Mouse (Mus musculus): ENCODE results near the gene Olfr816. TPM values are rescaled to one million over a fixed set of nuclear protein-coding genes. Genes with fewer than 3 reads are reported as not detected.
"Not testable (repeated sequence)": the region's sequence is repeated elsewhere in the genome, so short reads cannot be mapped to it uniquely, and the experiment has no call there.

Olfr816 gene
- not detected for total RNA-seq (2021)
- long read RNA-seq, experiment 1 = 0 reads
- long read RNA-seq, experiment 2 = 0 reads

DNA sequence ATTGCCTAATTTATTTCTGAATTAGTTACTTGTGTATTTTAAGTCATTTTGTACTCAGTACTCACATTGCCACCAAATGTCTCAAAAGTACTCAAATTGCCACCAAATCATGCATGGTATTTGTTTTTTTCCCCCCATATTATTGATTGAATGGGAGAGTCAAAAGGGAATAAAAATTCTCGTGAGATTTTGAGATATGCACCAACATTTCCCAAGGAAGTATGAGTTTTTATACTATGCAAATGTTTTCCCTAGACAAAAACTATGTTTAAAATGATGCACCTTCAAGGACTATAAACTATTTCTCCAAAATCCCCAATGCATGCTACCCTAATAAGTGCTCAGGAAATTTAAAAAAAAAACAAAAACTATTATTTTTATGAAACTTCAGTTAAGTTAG is at the start of gene Olfr816:
TSS of gene Olfr816 (minus strand) at position 101 of the 400 bp plus-strand sequence.
- no peak for DNase-seq (ENCODE audit: low spot score in 2 of 2)

DNA sequence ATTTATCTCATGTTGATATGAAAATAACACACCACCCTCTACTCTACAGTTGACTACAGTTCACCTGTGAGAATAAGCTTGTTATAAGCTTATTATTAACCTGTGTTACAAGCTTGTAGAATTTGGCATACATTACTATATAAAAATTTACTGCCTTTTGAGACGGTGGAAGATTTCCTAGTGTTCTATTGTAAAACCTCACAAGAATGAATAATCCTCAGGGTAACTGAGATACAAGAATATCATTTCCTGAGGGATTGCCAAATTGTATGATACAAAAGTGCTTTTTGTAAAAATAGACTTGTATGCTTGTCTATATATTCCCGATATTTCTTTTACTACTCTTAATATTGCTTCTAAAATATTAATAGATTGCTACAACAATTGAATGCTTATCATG is 33.6 kb upstream of the Olfr816 start, which contains the start of gene Olfr818:
TSS of gene Olfr818 (minus strand) at position 101 of the 400 bp plus-strand sequence.
- no peak for DNase-seq (ENCODE audit: low spot score in 2 of 2)

DNA sequence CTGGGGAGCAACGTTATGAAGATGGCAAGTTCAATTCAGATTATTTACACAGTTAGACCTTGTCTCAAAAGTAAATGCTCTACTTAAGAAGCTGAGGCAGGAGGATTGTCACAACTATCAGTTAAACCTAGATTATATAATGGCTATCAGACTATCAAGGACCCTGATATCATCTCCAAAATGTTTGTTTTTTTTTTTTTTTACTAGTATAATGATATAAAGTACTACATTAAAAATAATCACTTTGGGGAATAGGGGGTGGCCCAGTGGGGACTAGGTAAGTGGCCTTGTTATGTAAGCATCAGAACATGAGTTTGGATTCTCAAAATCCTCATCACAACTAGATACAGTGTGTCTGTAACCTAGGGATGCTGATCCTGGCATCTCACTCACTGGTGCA is 9.6 kb downstream of the Olfr816 start, which contains the start of gene Olfr815:
TSS of gene Olfr815 (minus strand) at position 101 of the 400 bp plus-strand sequence.
- DNase-seq (ENCODE audit: low spot score in 2 of 2) = not testable (repeated sequence)

DNA sequence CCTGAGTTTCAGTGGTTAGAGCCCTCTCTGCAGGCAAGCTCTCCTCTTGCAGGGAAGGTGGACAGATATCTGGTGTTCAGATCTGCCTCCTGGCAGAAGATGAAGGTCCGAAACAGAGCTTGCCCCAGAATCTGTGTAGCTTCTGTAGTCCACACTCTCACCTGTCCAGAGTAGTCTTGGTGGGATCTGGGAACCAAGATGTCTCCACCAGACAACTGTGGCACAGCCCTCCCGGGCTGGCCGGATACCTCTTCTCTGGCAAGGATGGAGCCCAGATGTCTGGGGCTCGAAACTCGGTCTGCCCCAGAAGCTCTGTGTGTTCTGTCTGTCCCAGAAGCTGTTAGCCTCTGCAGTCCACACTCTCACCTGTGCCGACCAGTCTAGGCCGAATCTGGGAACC is 29.5 kb downstream of the Olfr816 start:
- DNase-seq (ENCODE audit: low spot score in 2 of 2) = no peak

DNA sequence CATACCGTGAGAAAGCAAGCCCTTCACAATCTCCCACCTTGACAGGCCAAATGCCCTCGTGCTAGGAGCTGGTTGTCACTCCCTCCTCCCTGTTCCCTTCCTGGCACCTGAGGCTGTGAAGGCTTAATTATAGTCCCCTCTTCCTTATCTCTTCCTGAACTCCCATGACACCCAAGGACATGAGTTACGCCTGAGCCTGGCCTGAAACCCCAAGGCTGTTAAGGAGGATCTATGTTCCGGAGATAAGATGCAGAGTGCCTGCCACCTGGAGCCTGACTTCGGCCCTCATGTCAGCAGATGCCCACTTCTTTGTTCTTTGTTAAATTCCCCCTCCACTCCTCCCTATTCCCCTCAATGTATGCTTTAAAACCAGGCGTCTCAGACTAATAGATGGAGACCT is 29.9 kb downstream of the Olfr816 start:
- DNase-seq (ENCODE audit: low spot score in 2 of 2) = not testable (repeated sequence)

DNA sequence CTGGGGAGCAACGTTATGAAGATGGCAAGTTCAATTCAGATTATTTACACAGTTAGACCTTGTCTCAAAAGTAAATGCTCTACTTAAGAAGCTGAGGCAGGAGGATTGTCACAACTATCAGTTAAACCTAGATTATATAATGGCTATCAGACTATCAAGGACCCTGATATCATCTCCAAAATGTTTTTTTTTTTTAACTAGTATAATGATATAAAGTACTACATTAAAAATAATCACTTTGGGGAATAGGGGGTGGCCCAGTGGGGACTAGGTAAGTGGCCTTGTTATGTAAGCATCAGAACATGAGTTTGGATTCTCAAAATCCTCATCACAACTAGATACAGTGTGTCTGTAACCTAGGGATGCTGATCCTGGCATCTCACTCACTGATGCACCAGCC is 35.6 kb downstream of the Olfr816 start, which contains the start of gene Olfr814:
TSS of gene Olfr814 (minus strand) at position 101 of the 400 bp plus-strand sequence.
- DNase-seq (ENCODE audit: low spot score in 2 of 2) = not testable (repeated sequence)

Other genes with a start within 250 kb of the Olfr816 start
- not detected for gene Olfr801, start 241.7 kb downstream of the Olfr816 start, total RNA-seq (2021)
- gene Olfr802, start 227.4 kb downstream of the Olfr816 start, total RNA-seq (2021) = not detected
- gene Olfr803, start 221.3 kb downstream of the Olfr816 start, total RNA-seq (2021) = not detected
- gene Olfr804, start 212.4 kb downstream of the Olfr816 start, total RNA-seq (2021) = not detected
- gene Olfr805, start 186.2 kb downstream of the Olfr816 start, total RNA-seq (2021) = not detected
- gene Olfr806, start 173.7 kb downstream of the Olfr816 start, total RNA-seq (2021) = not detected
- not detected for gene Olfr807, start 157.8 kb downstream of the Olfr816 start, total RNA-seq (2021)
- gene Olfr808, start 150.1 kb downstream of the Olfr816 start, total RNA-seq (2021) = not detected
- not detected for gene Olfr809, start 141.0 kb downstream of the Olfr816 start, total RNA-seq (2021)
- not detected for gene Olfr810, start 120.7 kb downstream of the Olfr816 start, total RNA-seq (2021)
- gene Olfr811, start 111.2 kb downstream of the Olfr816 start, total RNA-seq (2021) = not detected
- not detected for gene Olfr812, start 69.5 kb downstream of the Olfr816 start, total RNA-seq (2021)
- not detected for gene Olfr813, start 60.2 kb downstream of the Olfr816 start, total RNA-seq (2021)
- gene Olfr814, start 35.7 kb downstream of the Olfr816 start, total RNA-seq (2021) = not detected
- not detected for gene Olfr815, start 9.7 kb downstream of the Olfr816 start, total RNA-seq (2021)
- gene Olfr818, start 33.5 kb upstream of the Olfr816 start, total RNA-seq (2021) = not detected
- not detected for gene Olfr819, start 51.7 kb upstream of the Olfr816 start, total RNA-seq (2021)
- not detected for gene Olfr247, start 60.5 kb upstream of the Olfr816 start, total RNA-seq (2021)
- not detected for gene Gm10310, start 69.5 kb upstream of the Olfr816 start, total RNA-seq (2021)
- not detected for gene Olfr820, start 97.0 kb upstream of the Olfr816 start, total RNA-seq (2021)
- gene Olfr821, start 114.8 kb upstream of the Olfr816 start, total RNA-seq (2021) = not detected
- not detected for gene Olfr822, start 155.6 kb upstream of the Olfr816 start, total RNA-seq (2021)
- not detected for gene Olfr823, start 199.8 kb upstream of the Olfr816 start, total RNA-seq (2021)
- not detected for gene Olfr824, start 214.4 kb upstream of the Olfr816 start, total RNA-seq (2021)

Data from adrenal gland, postnatal 4 days (tissue).